Mouse (Mus musculus): ENCODE measurements around the gene Ctdsp1. TPM values are rescaled to one million over a fixed set of nuclear protein-coding genes. Genes with fewer than 3 reads are reported as not detected.
A peak's percentile ranks its signal among the peaks of the same experiment; 100 is the strongest.

The Ctdsp1 gene
- 33.1 and 35.6 TPM in 2 replicates for polyA plus RNA-seq (2015; fragmentation: Nextera tagmentation; extraction: Ambion mirVana)

- Histone ChIP-seq H3K4me1 (replicated peaks) (peaks cover 79% of the 10 kb centered on the region), H3K4me2 (peak within 1 kb of the TSS; percentile 96), H3K36me3 (peaks cover 27% of the 10 kb centered on the region), H3K4me3 (replicated peaks) (peak within 1 kb of the TSS; percentile 86), H3K27me3 (no peaks in the 10 kb centered on the region), H3K9ac (peak within 1 kb of the TSS; percentile 98), H3K27ac (peak within 1 kb of the TSS; percentile 97), H3K9me3 (replicated peaks) (no peaks in the 10 kb centered on the region)
- 3% methylated on average over 51 of the region's 51 CpGs for WGBS (ENCODE audit: insufficient replicate concordance)
- DNase-seq (peak; percentile 89), ATAC-seq (ENCODE audit: low read depth) (peak; percentile 67)
These were observed at the start of gene Ctdsp1 for GRCm38 (mm10) chr1:74390924-74391748. Gene Ctdsp1, plus strand, starts transcription at chr1:74391509.

- DNase-seq (no peak), ATAC-seq (ENCODE audit: low read depth) (no peak)
- no peaks in the 10 kb centered on the region for H3K9me3 ChIP-seq (replicated peaks)
- H3K36me3 ChIP-seq: no peaks in the 10 kb centered on the region
- H3K4me3 ChIP-seq (replicated peaks): no peak overlapping the region
- H3K9ac ChIP-seq: no peak overlapping the region
- H3K4me2 ChIP-seq: no peak overlapping the region
- no peaks in the 10 kb centered on the region for H3K27me3 ChIP-seq
- 69% methylated on average over 7 of the region's 7 CpGs for WGBS (ENCODE audit: insufficient replicate concordance)
- H3K4me1 ChIP-seq (replicated peaks): peaks cover 17% of the 10 kb centered on the region
- H3K27ac ChIP-seq: no peak overlapping the region
These were observed 49.4 kb upstream of the Ctdsp1 start for GRCm38 (mm10) chr1:74341898-74342297.

GRCm38 (mm10) chr1:74342308-74342707, 49.0 kb upstream of the Ctdsp1 start:
- Histone ChIP-seq H3K4me2 (no peak overlapping the region), H3K4me3 (replicated peaks) (no peak overlapping the region), H3K4me1 (replicated peaks) (peaks cover 17% of the 10 kb centered on the region), H3K27ac (no peak overlapping the region), H3K36me3 (no peaks in the 10 kb centered on the region), H3K27me3 (no peaks in the 10 kb centered on the region), H3K9ac (no peak overlapping the region), H3K9me3 (replicated peaks) (no peaks in the 10 kb centered on the region)
- no peak for DNase-seq
- WGBS (ENCODE audit: insufficient replicate concordance): 96% methylated on average over 1 of the region's 1 CpGs
- no peak for ATAC-seq (ENCODE audit: low read depth)

GRCm38 (mm10) chr1:74343161-74343560, 48.1 kb upstream of the Ctdsp1 start:
- WGBS (ENCODE audit: insufficient replicate concordance): 62% methylated on average over 5 of the region's 5 CpGs
- Histone ChIP-seq H3K4me3 (replicated peaks) (no peak overlapping the region), H3K9ac (no peak overlapping the region), H3K27ac (no peak overlapping the region), H3K4me1 (replicated peaks) (peaks cover 17% of the 10 kb centered on the region), H3K4me2 (no peak overlapping the region), H3K27me3 (no peaks in the 10 kb centered on the region), H3K9me3 (replicated peaks) (no peaks in the 10 kb centered on the region), H3K36me3 (no peaks in the 10 kb centered on the region)
- no peak for DNase-seq
- ATAC-seq (ENCODE audit: low read depth): no peak

GRCm38 (mm10) chr1:74344163-74344916, 47.0 kb upstream of the Ctdsp1 start:
- DNase-seq: no peak

GRCm38 (mm10) chr1:74351185-74351769, 40.0 kb upstream of the Ctdsp1 start:
- H3K4me3 ChIP-seq (replicated peaks): no peak overlapping the region
- H3K4me2 ChIP-seq: no peak overlapping the region
- H3K9me3 ChIP-seq (replicated peaks): no peaks in the 10 kb centered on the region
- WGBS (ENCODE audit: insufficient replicate concordance): 74% methylated on average over 13 of the region's 13 CpGs
- no peak overlapping the region for H3K27ac ChIP-seq
- H3K9ac ChIP-seq: no peak overlapping the region
- ATAC-seq (ENCODE audit: low read depth) (no peak), DNase-seq (no peak)
- H3K27me3 ChIP-seq: no peaks in the 10 kb centered on the region
- H3K4me1 ChIP-seq (replicated peaks): no peaks in the 10 kb centered on the region
- no peaks in the 10 kb centered on the region for H3K36me3 ChIP-seq

More at GRCm38 (mm10) chr1:74344163-74344916, 47.0 kb upstream of the Ctdsp1 start:
- Histone ChIP-seq H3K4me3 (replicated peaks) (no peak overlapping the region), H3K27ac (no peak overlapping the region), H3K4me1 (replicated peaks) (peaks cover 17% of the 10 kb centered on the region), H3K9ac (no peak overlapping the region), H3K36me3 (no peaks in the 10 kb centered on the region), H3K4me2 (no peak overlapping the region), H3K9me3 (replicated peaks) (no peaks in the 10 kb centered on the region), H3K27me3 (no peaks in the 10 kb centered on the region)
- WGBS (ENCODE audit: insufficient replicate concordance): 68% methylated on average over 11 of the region's 11 CpGs
- no peak for ATAC-seq (ENCODE audit: low read depth)

- Histone ChIP-seq H3K27ac (no peak overlapping the region), H3K4me2 (no peak overlapping the region), H3K36me3 (no peaks in the 10 kb centered on the region), H3K4me3 (replicated peaks) (no peak overlapping the region), H3K27me3 (no peaks in the 10 kb centered on the region), H3K9me3 (replicated peaks) (no peaks in the 10 kb centered on the region), H3K4me1 (replicated peaks) (no peaks in the 10 kb centered on the region), H3K9ac (no peak overlapping the region)
- no peak for DNase-seq
- WGBS (ENCODE audit: insufficient replicate concordance): 71% methylated on average over 5 of the region's 5 CpGs
- no peak for ATAC-seq (ENCODE audit: low read depth)
These were observed 38.7 kb upstream of the Ctdsp1 start for GRCm38 (mm10) chr1:74352532-74353096.

- Histone ChIP-seq H3K4me3 (replicated peaks) (no peak overlapping the region), H3K4me2 (no peak overlapping the region), H3K36me3 (no peaks in the 10 kb centered on the region), H3K4me1 (replicated peaks) (no peaks in the 10 kb centered on the region), H3K27ac (no peak overlapping the region), H3K9ac (no peak overlapping the region), H3K27me3 (no peaks in the 10 kb centered on the region), H3K9me3 (replicated peaks) (no peaks in the 10 kb centered on the region)
- DNase-seq (no peak), ATAC-seq (ENCODE audit: low read depth) (no peak)
- WGBS (ENCODE audit: insufficient replicate concordance): 66% methylated on average over 9 of the region's 9 CpGs
These were observed 37.7 kb upstream of the Ctdsp1 start for GRCm38 (mm10) chr1:74353453-74354229.

GRCm38 (mm10) chr1:74357531-74357930, 33.8 kb upstream of the Ctdsp1 start:
- no peaks in the 10 kb centered on the region for H3K27me3 ChIP-seq
- no peak overlapping the region for H3K27ac ChIP-seq
- H3K36me3 ChIP-seq: no peaks in the 10 kb centered on the region
- ATAC-seq (ENCODE audit: low read depth) (no peak), DNase-seq (no peak)
- no peak overlapping the region for H3K4me3 ChIP-seq (replicated peaks)
- no peak overlapping the region for H3K9ac ChIP-seq
- no peaks in the 10 kb centered on the region for H3K4me1 ChIP-seq (replicated peaks)
- no peaks in the 10 kb centered on the region for H3K9me3 ChIP-seq (replicated peaks)
- H3K4me2 ChIP-seq: no peak overlapping the region

GRCm38 (mm10) chr1:74359952-74360517, 31.3 kb upstream of the Ctdsp1 start:
- no peak for ATAC-seq (ENCODE audit: low read depth)

More at GRCm38 (mm10) chr1:74359952-74360517, 31.3 kb upstream of the Ctdsp1 start:
- no peaks in the 10 kb centered on the region for H3K36me3 ChIP-seq
- no peak overlapping the region for H3K27ac ChIP-seq
- H3K4me2 ChIP-seq: no peak overlapping the region
- 63% methylated on average over 5 of the region's 5 CpGs for WGBS (ENCODE audit: insufficient replicate concordance)
- no peaks in the 10 kb centered on the region for H3K4me1 ChIP-seq (replicated peaks)
- H3K9me3 ChIP-seq (replicated peaks): no peaks in the 10 kb centered on the region
- DNase-seq: no peak
- no peak overlapping the region for H3K9ac ChIP-seq
- H3K27me3 ChIP-seq: peaks cover 2% of the 10 kb centered on the region; the same call in 1 of the 2 replicates
- H3K4me3 ChIP-seq (replicated peaks): no peak overlapping the region

Data from liver, embryonic 13.5 days (tissue).